ENCODE assay signal across 8 mouse cellular contexts in the genomic region with DNA sequence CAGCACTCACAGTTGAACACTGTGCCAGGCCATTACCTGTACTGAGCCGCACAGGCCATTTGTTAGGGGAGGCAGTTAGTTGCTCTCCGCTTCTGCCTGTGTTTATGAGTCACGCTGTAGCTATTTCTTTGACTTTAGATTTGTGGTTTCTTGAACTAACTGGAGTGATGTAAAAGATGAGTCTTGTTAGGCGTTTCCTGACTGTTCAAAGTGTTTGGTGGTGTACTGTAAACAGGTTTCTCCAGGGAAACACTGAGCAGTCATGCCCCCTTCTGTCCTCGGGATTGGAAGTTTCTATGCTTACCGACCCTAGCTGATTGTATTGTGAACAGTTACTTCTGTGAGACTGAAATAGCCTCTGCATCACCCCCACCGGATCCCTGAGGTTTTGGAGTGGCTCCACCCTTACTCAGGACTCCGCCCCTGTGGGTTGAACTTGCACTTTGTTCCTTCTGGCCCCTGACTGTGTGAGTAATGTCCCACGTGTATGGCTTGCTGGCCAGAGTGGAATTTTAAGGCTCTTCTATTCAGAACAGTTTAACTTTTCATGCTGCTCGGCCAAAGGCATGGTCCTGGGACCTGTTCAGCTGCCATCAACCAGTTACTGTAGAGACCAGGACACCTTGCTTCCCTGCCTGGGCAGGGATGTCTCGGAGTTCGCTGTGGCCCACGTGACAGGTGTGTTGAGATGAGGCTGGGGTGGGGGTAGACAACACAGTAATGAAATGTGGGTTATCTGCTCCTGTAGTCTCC. TPM values are rescaled to one million over a fixed set of nuclear protein-coding genes. Genes with fewer than 3 reads are reported as not detected.
DNase-seq lines count a peak whose midpoint lies in the region; ATAC-seq lines count a peak whose summit lies in the region.

No protein-coding gene starts in this region.

- H3K4me1 ChIP-seq in forebrain, embryonic 13.5 days = peaks cover 34% of the 10 kb centered on the region
- peaks cover 57% of the 10 kb centered on the region for H3K4me1 ChIP-seq in hindbrain, embryonic 10.5 days (replicated peaks)
- H3K4me1 ChIP-seq in limb, embryonic 13.5 days = peaks cover 30% of the 10 kb centered on the region

- no peaks in the 10 kb centered on the region for H3K36me3 ChIP-seq in forebrain, embryonic 13.5 days (ENCODE audit: poor library complexity, severe bottlenecking)
- peaks cover 8% of the 10 kb centered on the region for H3K36me3 ChIP-seq in hindbrain, embryonic 10.5 days
- peaks cover 4% of the 10 kb centered on the region; the same call in 1 of the 2 replicates for H3K36me3 ChIP-seq in limb, embryonic 13.5 days

- H3K4me2 ChIP-seq in forebrain, embryonic 13.5 days = no peak overlapping the region
- H3K4me2 ChIP-seq in limb, embryonic 13.5 days (replicated peaks) = peak overlapping the region; percentile 44

- peak; percentile 19; the same call in 1 of the 2 replicates for ATAC-seq in forebrain, embryonic 13.5 days
- peak; percentile 70 for ATAC-seq in limb, embryonic 13.5 days (ENCODE audit: low FRiP score, low read depth)

- no peak overlapping the region; the same call in 1 of the 2 replicates for H3K9ac ChIP-seq in forebrain, embryonic 13.5 days
- no peak overlapping the region for H3K9ac ChIP-seq in limb, embryonic 13.5 days

- 25% methylated on average over 13 of the region's 13 CpGs for WGBS in forebrain, embryonic 13.5 days
- WGBS in hindbrain, embryonic 10.5 days = 29% methylated on average over 13 of the region's 13 CpGs
- WGBS in limb, embryonic 13.5 days = 15% methylated on average over 13 of the region's 13 CpGs

- no peaks in the 10 kb centered on the region for H3K27me3 ChIP-seq in forebrain, embryonic 13.5 days
- no peaks in the 10 kb centered on the region for H3K27me3 ChIP-seq in hindbrain, embryonic 10.5 days (ENCODE audit: insufficient read depth, poor library complexity, severe bottlenecking)
- no peaks in the 10 kb centered on the region for H3K27me3 ChIP-seq in limb, embryonic 13.5 days

- DNase-seq in CD8-positive naive resting alpha-beta T cell, adult 2 months (ENCODE audit: low read depth in 2 of 2, low spot score in 2 of 2) = peak; percentile 86 to 89
- peak; percentile 80 for DNase-seq in adrenal gland, adult 8-10 months
- DNase-seq in hindbrain, embryonic 10.5 days (ENCODE audit: low spot score) = peak; percentile 25
- peak; percentile 80 to 84 for DNase-seq in monocyte, adult 2 months (ENCODE audit: low read depth in 1 of 2, low spot score in 2 of 2)
- peak; percentile 60 to 71 for DNase-seq in thymus, adult 18-20 months
- DNase-seq in right cerebral cortex, postnatal 4 days = no peak

- no peaks in the 10 kb centered on the region for H3K9me3 ChIP-seq in forebrain, embryonic 13.5 days (replicated peaks)
- no peaks in the 10 kb centered on the region for H3K9me3 ChIP-seq in hindbrain, embryonic 10.5 days
- H3K9me3 ChIP-seq in limb, embryonic 13.5 days = no peaks in the 10 kb centered on the region

- no peak overlapping the region for H3K4me3 ChIP-seq in forebrain, embryonic 13.5 days
- peak overlapping the region; percentile 20; the same call in 1 of the 2 replicates for H3K4me3 ChIP-seq in hindbrain, embryonic 10.5 days
- no peak overlapping the region for H3K4me3 ChIP-seq in limb, embryonic 13.5 days

- H3K27ac ChIP-seq in forebrain, embryonic 13.5 days = no peak overlapping the region
- H3K27ac ChIP-seq in hindbrain, embryonic 10.5 days = peak overlapping the region; percentile 45; the same call in 1 of the 2 replicates
- H3K27ac ChIP-seq in limb, embryonic 13.5 days = no peak overlapping the region; the same call in 1 of the 2 replicates

RNA-seq across cellular contexts. Expression of a gene that starts 57.0 kb away (rescaled TPM):
- total RNA-seq in adrenal gland, adult 8-10 months (2022) = 10 to 100 TPM; 22.1 to 35.7 (median 29.2) TPM
- 5.8 and 6.5 TPM in 2 replicates for polyA plus RNA-seq in forebrain, embryonic 13.5 days (2015; fragmentation: Nextera tagmentation; extraction: Ambion mirVana)
- 5.1 and 5.3 TPM in 2 replicates for polyA plus RNA-seq in hindbrain, embryonic 10.5 days (2016; fragmentation: Nextera tagmentation; extraction: Ambion mirVana)
- polyA plus RNA-seq in limb, embryonic 13.5 days (2015; fragmentation: Nextera tagmentation; extraction: Ambion mirVana) = 5.3 and 5.5 TPM in 2 replicates

RNA-seq across cellular contexts. Expression of a gene that starts 58.6 kb away (rescaled TPM):
- 10 to 100 TPM; 17.9 to 27.9 (median 24.4) TPM for total RNA-seq in adrenal gland, adult 8-10 months (2022)
- polyA plus RNA-seq in forebrain, embryonic 13.5 days (2015; fragmentation: Nextera tagmentation; extraction: Ambion mirVana) = 3.7 and 6.4 TPM in 2 replicates
- polyA plus RNA-seq in hindbrain, embryonic 10.5 days (2016; fragmentation: Nextera tagmentation; extraction: Ambion mirVana) = 7.2 and 7.5 TPM in 2 replicates
- polyA plus RNA-seq in limb, embryonic 13.5 days (2015; fragmentation: Nextera tagmentation; extraction: Ambion mirVana) = 8.3 and 8.4 TPM in 2 replicates
